Mouse (Mus musculus) limb, embryonic 11.5 days (tissue): ENCODE data around the gene Gpr132. TPM values are rescaled to one million over a fixed set of nuclear protein-coding genes. Genes with fewer than 3 reads are reported as not detected.
A peak's percentile ranks its signal among the peaks of the same experiment; 100 is the strongest.

Experiments used
- ATAC-seq: fragments of 200-750 bp; cut with Nextera tagmentation; 2 replicates; pipeline ENCODE4 v1.8.0; 2017; ENCODE audit warnings: low read depth; ENCODE audit not compliant: insufficient number of reproducible peaks, low FRiP score, low TSS enrichment
- DNase-seq: peaks from one replicate; pipeline ENCODE4 v3.0.0-alpha.2; 2015; ENCODE audit warnings: low spot score
- H3K27ac ChIP-seq: fragments of 300-500 bp; sonication (generic); replicated peaks from 2 replicates; pipeline ENCODE4 v1.5.1; 2014; ENCODE audit warnings: low read depth, mild to moderate bottlenecking, low read length
- H3K27me3 ChIP-seq: fragments of 300-500 bp; sonication (generic); 2 replicates; pipeline ENCODE4 v1.6.1; 2014; ENCODE audit warnings: mild to moderate bottlenecking, low read length, mixed read lengths; ENCODE audit not compliant: control insufficient read depth, insufficient read depth
- H3K36me3 ChIP-seq: fragments of 300-500 bp; sonication (generic); 2 replicates; pipeline ENCODE4 v1.6.1; 2014; ENCODE audit warnings: mild to moderate bottlenecking, low read length, moderate library complexity, mixed read lengths; ENCODE audit not compliant: control insufficient read depth, insufficient read depth
- H3K4me1 ChIP-seq: fragments of 300-500 bp; sonication (generic); 2 replicates; pipeline ENCODE4 v1.6.1; 2014; ENCODE audit warnings: low read length, mixed read lengths; ENCODE audit not compliant: control insufficient read depth, insufficient read depth
- H3K4me2 ChIP-seq: fragments of 300-500 bp; sonication (generic); 2 replicates; pipeline ENCODE4 v1.6.1; 2014; ENCODE audit warnings: low read depth, mild to moderate bottlenecking, moderate library complexity; ENCODE audit not compliant: severe bottlenecking
- H3K4me3 ChIP-seq: fragments of 300-500 bp; sonication (generic); 2 replicates; pipeline ENCODE4 v1.5.1; 2014; ENCODE audit warnings: low read depth, low read length
- H3K9ac ChIP-seq: fragments of 300-500 bp; sonication (generic); 2 replicates; pipeline ENCODE4 v1.6.1; 2014; ENCODE audit warnings: mild to moderate bottlenecking, low read length
- H3K9me3 ChIP-seq: fragments of 300-500 bp; sonication (generic); 2 replicates; pipeline ENCODE4 v1.6.1; 2016; ENCODE audit warnings: low read length; ENCODE audit not compliant: control insufficient read depth
- WGBS: fragments of 180-500 bp; shearing (Covaris S2); extraction: QIAGEN DNeasy Blood & Tissue Kit; methylation state at CpG from one replicate; pipeline ENCODE4 v1.1.7; 2014; 5-methylcytosine and 5-hydroxymethylcytosine counted together
- polyA plus RNA-seq: library from polyadenylated mRNA; unstranded; fragments of >200 nt; fragmentation: Nextera tagmentation; extraction: Ambion mirVana; gene quantifications from 2 replicates; pipeline ENCODE4 v1.2.1, GENCODE M21; 2014

The Gpr132 gene
- polyA plus RNA-seq, 1 experiment from 2014 or later: not detected

- 60% methylated on average over 4 of the region's 4 CpGs for WGBS
- Histone ChIP-seq H3K4me1 (no peaks in the 10 kb centered on the region), H3K9ac (no peak overlapping the region), H3K4me3 (no peak overlapping the region), H3K27ac (no peak overlapping the region), H3K36me3 (peaks cover 13% of the 10 kb centered on the region; the same call in 1 of the 2 replicates), H3K27me3 (no peaks in the 10 kb centered on the region), H3K9me3 (no peaks in the 10 kb centered on the region), H3K4me2 (no peak overlapping the region)
- ATAC-seq (no peak), DNase-seq (peak; percentile 66)
These were observed 51.7 kb downstream of the Gpr132 start for GRCm38 (mm10) chr12:112816294-112816693.

DNA sequence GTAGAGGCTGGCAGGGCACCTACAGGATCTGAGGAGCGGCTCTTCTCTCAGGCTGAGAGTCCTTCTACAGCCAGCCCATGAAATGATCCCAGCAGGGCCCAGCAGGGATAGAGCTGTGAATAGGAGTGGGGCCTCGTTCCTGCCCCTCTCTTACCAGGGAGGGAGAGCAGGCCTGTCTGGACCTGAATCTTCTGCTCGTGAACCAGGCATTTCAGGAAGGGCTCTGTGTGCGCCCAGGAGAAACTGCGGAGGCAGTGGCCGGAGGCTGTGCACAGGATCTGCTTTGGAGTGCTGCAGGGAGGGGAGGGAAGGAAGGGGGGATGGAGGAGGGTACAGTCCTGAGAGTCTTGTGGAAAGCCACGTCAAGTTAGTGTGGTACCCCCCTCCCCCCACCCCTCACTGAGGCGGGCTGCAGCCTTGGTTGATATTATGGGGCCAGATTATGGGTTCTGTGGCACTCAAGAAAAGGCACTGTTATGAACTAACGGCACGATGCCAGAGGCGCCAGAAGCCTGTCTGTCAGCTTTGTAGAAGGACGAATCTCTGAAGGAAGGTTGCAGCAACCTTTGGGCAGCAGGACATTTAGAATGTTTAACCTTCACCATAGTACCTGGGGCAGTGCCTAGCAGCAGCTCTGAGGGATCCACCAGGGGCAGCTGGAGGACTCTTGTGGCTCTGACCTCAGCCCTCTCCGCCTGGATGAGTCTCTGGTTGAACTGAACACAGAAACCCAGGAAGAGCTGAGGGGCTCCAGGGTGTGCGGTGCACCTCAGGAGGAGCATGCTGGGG lies 53.2 kb downstream of the Gpr132 start:
- no peak for ATAC-seq
- H3K27ac ChIP-seq: no peak overlapping the region

DNA sequence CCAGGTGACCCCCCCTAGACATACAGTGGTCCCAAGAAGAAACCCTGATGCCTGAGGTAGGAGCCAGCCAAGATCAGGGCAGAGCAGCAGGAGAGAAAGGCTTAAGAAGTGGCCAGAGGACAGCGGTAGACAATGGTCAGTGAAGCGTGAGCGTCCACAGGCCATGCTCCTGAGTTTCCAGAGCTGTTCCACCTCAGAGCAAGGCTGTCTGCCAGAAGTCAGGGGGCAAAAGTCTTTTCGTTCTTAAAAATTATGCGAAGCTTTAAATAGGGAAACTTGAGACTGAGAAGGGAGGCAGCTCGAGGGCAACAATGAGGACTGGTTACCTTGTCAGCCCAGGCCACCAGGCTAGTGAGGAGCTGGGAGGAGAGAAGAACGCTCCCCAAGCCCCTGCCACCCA lies 54.7 kb downstream of the Gpr132 start:
- ATAC-seq: no peak
- no peak overlapping the region for H3K27ac ChIP-seq

More for the DNA sequence above, 53.2 kb downstream of the Gpr132 start:
- DNase-seq: no peak
- Histone ChIP-seq H3K9ac (no peak overlapping the region), H3K4me3 (no peak overlapping the region), H3K36me3 (peaks cover 6% of the 10 kb centered on the region; the same call in 1 of the 2 replicates), H3K4me1 (no peaks in the 10 kb centered on the region), H3K9me3 (no peaks in the 10 kb centered on the region), H3K27me3 (no peaks in the 10 kb centered on the region), H3K4me2 (no peak overlapping the region)
- WGBS: 77% methylated on average over 14 of the region's 14 CpGs

DNA sequence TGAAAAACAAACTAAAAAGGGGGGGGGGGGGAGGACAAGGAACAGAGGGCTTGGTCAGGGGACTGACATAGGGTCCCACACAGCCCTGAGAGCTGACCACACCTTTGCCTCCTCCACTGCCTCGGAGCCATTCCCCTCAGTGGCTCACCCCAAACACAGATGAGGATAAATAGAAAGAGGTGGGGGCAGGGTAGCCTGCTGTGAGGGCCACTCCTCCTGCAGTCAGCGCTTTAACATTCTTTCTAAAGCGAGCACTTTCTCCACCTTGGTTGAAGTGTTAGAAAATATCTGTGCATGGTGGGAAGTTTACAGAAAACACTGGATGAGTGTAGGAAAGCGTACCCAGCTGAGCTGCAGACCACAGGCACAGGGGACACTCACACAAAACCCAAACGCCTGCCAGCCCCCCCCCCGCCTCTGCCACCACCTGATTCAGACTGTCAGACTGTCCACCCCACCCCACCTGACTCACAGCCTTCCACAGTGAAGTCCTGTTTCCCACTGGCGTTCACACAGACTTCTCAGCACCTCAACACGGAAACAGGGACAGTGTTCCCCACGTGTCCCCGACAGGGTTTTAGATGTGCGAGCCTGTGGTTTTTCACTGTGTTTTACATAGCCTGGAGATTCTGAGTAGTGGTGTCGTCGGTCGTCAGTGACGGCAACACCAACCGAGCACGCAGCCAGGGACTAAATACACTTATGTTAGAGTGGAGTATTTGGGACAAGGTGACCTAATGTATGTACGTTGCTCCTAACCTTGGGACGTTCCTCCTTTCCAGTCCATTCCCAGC lies 57.7 kb downstream of the Gpr132 start:
- Histone ChIP-seq H3K4me3 (no peak overlapping the region), H3K9me3 (no peaks in the 10 kb centered on the region), H3K36me3 (no peaks in the 10 kb centered on the region; the same call in 1 of the 2 replicates), H3K27ac (no peak overlapping the region), H3K9ac (no peak overlapping the region), H3K4me2 (no peak overlapping the region), H3K4me1 (peaks cover 9% of the 10 kb centered on the region; the same call in 1 of the 2 replicates), H3K27me3 (no peaks in the 10 kb centered on the region)
- WGBS: 68% methylated on average over 19 of the region's 19 CpGs
- DNase-seq: no peak
- no peak for ATAC-seq

More for the DNA sequence above, 54.7 kb downstream of the Gpr132 start:
- no peak overlapping the region for H3K9ac ChIP-seq
- H3K4me2 ChIP-seq: no peak overlapping the region
- no peaks in the 10 kb centered on the region for H3K9me3 ChIP-seq
- H3K36me3 ChIP-seq: no peaks in the 10 kb centered on the region; the same call in 1 of the 2 replicates
- 86% methylated on average over 7 of the region's 7 CpGs for WGBS
- no peak for DNase-seq
- peaks cover 5% of the 10 kb centered on the region; the same call in 1 of the 2 replicates for H3K4me1 ChIP-seq
- no peak overlapping the region for H3K4me3 ChIP-seq
- no peaks in the 10 kb centered on the region for H3K27me3 ChIP-seq

DNA sequence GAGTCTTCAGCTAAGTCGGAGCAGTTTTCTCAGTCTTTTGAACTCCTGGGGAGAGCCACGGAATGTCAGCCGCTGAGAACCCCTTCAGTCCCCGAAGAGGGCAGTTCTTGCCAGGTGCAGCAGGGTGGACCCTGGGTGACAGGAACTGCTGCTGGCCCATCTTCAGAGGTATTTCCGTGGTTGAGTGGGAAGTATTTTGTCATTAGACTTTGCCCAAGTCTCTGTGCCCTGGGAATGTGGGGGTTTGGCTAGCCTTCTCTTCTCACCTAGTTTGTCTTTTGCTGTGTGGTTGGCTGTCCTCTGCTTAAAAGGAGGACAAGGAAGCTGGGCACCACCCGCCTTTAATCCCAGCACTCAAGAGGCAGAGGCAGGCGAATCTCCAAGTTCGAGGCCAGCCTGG lies 58.4 kb downstream of the Gpr132 start:
- DNase-seq (no peak), ATAC-seq (no peak)
- H3K4me2 ChIP-seq: peak overlapping the region; percentile 97
- no peak overlapping the region for H3K27ac ChIP-seq
- H3K4me1 ChIP-seq: peaks cover 9% of the 10 kb centered on the region; the same call in 1 of the 2 replicates
- peak overlapping the region; percentile 67 for H3K4me3 ChIP-seq
- H3K27me3 ChIP-seq: no peaks in the 10 kb centered on the region
- 21% methylated on average over 8 of the region's 8 CpGs for WGBS
- no peaks in the 10 kb centered on the region for H3K36me3 ChIP-seq
- no peaks in the 10 kb centered on the region for H3K9me3 ChIP-seq
- H3K9ac ChIP-seq: peak overlapping the region; percentile 36

DNA sequence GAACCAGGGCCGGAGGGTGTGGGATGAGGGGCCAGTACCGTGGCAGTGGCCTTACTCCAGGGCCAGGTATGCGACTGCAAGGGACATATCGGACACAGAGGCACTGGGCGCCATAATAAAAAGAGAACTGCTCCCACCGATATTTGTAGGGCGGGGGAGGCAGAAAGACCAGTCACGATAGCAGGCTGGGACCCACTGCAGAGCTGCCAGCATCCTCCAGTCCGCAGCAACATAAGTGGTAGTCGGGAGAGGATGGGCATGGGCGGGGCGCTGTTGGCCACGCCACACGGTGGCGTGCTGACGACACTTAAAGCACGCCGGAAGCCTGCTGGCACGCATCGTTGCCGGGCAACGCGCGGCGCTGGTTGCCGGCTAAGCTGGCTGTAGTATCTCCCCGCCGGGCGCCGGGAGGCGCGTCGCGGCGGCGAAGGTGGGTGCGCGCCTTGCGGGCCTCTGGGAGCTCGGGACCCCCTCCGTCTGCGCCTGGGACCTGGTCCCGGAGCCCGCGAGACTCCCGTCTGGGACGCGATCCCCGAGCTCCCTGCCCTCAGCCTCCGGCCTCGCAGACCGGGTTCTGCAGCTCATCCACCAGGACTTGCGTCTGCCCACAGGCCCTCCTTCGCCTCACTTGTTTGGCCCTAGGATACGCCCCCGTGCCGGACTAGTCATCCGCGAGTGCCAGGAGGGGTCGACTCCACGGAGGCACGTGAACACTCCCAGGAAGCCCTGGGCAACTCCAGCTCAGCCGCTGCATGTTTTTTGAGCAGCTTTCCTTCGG lies 59.3 kb downstream of the Gpr132 start, which contains the start of gene Clba1:
TSS of gene Clba1 (plus strand) at position 351 of the 778 bp plus-strand sequence.
- Histone ChIP-seq H3K9ac (peak within 1 kb of the TSS; percentile 36), H3K4me2 (peak within 1 kb of the TSS; percentile 97), H3K4me3 (peak within 1 kb of the TSS; percentile 67), H3K36me3 (no peaks in the 10 kb centered on the region), H3K27me3 (no peaks in the 10 kb centered on the region), H3K9me3 (no peaks in the 10 kb centered on the region), H3K4me1 (peaks cover 9% of the 10 kb centered on the region; the same call in 1 of the 2 replicates), H3K27ac (no peak within 1 kb of the TSS)
- DNase-seq (peak; percentile 89), ATAC-seq (peak; percentile 85)
- WGBS: 2% methylated on average over 63 of the region's 64 CpGs

DNA sequence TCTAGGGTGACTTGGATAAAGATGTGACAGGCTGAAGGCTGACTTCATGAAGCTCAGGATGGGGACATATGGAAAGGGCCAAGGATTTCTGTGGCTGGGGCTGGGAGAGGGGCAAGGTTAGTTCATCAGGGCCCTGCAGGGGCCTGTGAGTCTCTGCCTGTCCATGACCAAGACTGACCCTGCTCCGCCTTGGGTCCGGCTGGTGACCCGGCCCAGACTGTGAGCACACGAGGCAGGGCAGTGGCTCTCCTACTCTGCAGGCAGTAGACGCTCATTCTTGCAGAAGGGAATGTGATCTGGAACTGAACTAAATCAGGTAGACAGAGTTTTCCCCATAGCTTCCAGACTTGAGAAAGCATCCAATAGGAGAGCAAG lies 59.8 kb downstream of the Gpr132 start:
- peak overlapping the region; percentile 97 for H3K4me2 ChIP-seq
- H3K27me3 ChIP-seq: no peaks in the 10 kb centered on the region
- H3K4me3 ChIP-seq: peak overlapping the region; percentile 67
- H3K36me3 ChIP-seq: no peaks in the 10 kb centered on the region
- WGBS: 78% methylated on average over 5 of the region's 5 CpGs
- peaks cover 9% of the 10 kb centered on the region; the same call in 1 of the 2 replicates for H3K4me1 ChIP-seq
- H3K27ac ChIP-seq: no peak overlapping the region
- no peak for DNase-seq
- H3K9ac ChIP-seq: peak overlapping the region; percentile 36
- ATAC-seq: no peak
- H3K9me3 ChIP-seq: no peaks in the 10 kb centered on the region

GRCm38 (mm10) chr12:112807796-112808195 lies 60.2 kb downstream of the Gpr132 start:
- ATAC-seq: no peak
- Histone ChIP-seq H3K9ac (no peak overlapping the region), H3K36me3 (no peaks in the 10 kb centered on the region), H3K4me1 (peaks cover 11% of the 10 kb centered on the region; the same call in 1 of the 2 replicates), H3K9me3 (no peaks in the 10 kb centered on the region), H3K4me2 (no peak overlapping the region), H3K27ac (no peak overlapping the region), H3K4me3 (no peak overlapping the region), H3K27me3 (no peaks in the 10 kb centered on the region)
- 86% methylated on average over 4 of the region's 4 CpGs for WGBS
- no peak for DNase-seq
